Mouse (Mus musculus): ENCODE measurements around the gene Daw1. TPM values are rescaled to one million over a fixed set of nuclear protein-coding genes. Genes with fewer than 3 reads are reported as not detected.

The Daw1 gene
- polyA plus RNA-seq, 1 experiment from 2014 or later: 0.11 TPM

DNA sequence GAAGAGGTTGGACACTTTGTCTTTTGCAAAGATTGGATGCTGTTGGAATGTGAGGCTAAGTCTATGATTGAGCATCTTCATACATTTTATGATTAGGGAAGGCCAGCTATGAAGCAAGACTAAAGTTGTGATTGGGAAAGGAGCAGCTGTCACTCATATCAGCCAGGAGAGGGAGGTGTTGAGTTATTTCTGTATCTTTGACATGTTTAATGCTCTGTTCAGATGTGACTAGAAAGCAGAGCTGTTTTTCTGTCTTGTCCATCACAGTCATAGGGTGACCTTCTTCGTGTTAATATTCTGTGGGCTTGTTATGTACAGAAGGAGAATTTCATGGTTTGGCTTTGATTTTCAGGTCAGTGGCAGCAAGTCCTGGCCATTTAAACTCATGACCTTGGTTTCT is 63.5 kb downstream of the Daw1 start:
- no peak overlapping the region for H3K9ac ChIP-seq (ENCODE audit: low read length)
- 85% methylated on average over 1 of the region's 1 CpGs for WGBS
- H3K27ac ChIP-seq (replicated peaks; ENCODE audit: low read depth, low read length): no peak overlapping the region
- no peak overlapping the region for H3K4me2 ChIP-seq (ENCODE audit: low read depth, severe bottlenecking)
- no peaks in the 10 kb centered on the region for H3K27me3 ChIP-seq (ENCODE audit: control insufficient read depth, insufficient read depth, low read length)
- DNase-seq (ENCODE audit: low spot score) (no peak), ATAC-seq (ENCODE audit: insufficient number of reproducible peaks, low FRiP score, low TSS enrichment, low read depth) (no peak)
- H3K4me3 ChIP-seq (ENCODE audit: low read depth, low read length): no peak overlapping the region
- H3K9me3 ChIP-seq (ENCODE audit: control insufficient read depth, low read length): no peaks in the 10 kb centered on the region
- no peaks in the 10 kb centered on the region for H3K4me1 ChIP-seq (ENCODE audit: control insufficient read depth, insufficient read depth, low read length)
- H3K36me3 ChIP-seq (ENCODE audit: control insufficient read depth, insufficient read depth, low read length): no peaks in the 10 kb centered on the region

DNA sequence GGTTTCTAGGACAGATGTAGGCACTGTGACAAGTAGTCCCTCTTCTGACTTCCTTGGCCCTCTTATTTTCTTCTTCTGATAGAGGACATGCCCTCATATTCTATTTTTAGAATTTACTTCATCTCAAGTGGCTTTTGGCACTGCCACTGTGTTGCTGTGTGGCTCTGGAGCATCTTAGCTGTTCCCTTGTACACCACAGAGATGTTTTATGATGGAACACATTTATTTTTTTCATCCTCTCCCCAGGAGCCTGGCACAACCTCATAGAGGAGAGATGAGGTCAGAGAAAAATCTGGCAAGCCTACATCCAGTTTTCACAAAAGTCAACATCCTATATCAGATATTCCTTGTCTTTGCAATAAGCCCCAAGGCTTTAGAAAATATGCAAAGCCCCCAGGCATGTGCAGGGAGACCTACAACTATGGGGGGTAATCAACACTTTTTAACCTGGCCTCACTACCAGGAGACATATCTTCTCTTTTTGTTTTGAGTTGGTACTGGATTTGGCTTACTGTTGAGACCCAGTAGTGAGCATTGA is 64.9 kb downstream of the Daw1 start:
- no peaks in the 10 kb centered on the region for H3K4me1 ChIP-seq (ENCODE audit: control insufficient read depth, insufficient read depth, low read length)
- H3K9ac ChIP-seq (ENCODE audit: low read length): no peak overlapping the region
- no peaks in the 10 kb centered on the region for H3K36me3 ChIP-seq (ENCODE audit: control insufficient read depth, insufficient read depth, low read length)
- DNase-seq (ENCODE audit: low spot score): no peak
- no peaks in the 10 kb centered on the region for H3K9me3 ChIP-seq (ENCODE audit: control insufficient read depth, low read length)
- H3K4me2 ChIP-seq (ENCODE audit: low read depth, severe bottlenecking): no peak overlapping the region
- no peak for ATAC-seq (ENCODE audit: insufficient number of reproducible peaks, low FRiP score, low TSS enrichment, low read depth)
- no peak overlapping the region for H3K4me3 ChIP-seq (ENCODE audit: low read depth, low read length)
- no peaks in the 10 kb centered on the region for H3K27me3 ChIP-seq (ENCODE audit: control insufficient read depth, insufficient read depth, low read length)
- no peak overlapping the region for H3K27ac ChIP-seq (replicated peaks; ENCODE audit: low read depth, low read length)

DNA sequence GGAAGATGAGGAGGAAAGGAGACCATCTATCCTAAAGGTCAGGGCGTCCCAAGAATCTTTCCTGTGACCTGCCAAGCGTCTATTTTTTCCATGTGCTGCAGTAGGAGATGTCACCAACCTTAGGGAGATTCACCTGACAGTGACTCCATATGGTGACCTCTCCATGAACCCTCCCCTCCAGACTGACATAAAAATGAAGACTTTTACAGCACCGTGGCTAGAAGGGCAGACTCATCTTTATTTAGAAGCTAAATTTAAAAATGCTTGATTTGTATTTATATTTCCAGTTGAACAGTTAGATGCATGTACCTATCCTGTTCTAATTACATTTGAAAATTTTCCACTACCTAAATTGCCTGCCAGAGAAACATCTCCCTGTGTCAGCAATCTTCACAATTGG is 68.4 kb downstream of the Daw1 start:
- Histone ChIP-seq H3K9ac (ENCODE audit: low read length) (no peak overlapping the region), H3K4me1 (ENCODE audit: control insufficient read depth, insufficient read depth, low read length) (no peaks in the 10 kb centered on the region), H3K36me3 (ENCODE audit: control insufficient read depth, insufficient read depth, low read length) (no peaks in the 10 kb centered on the region), H3K4me2 (ENCODE audit: low read depth, severe bottlenecking) (no peak overlapping the region), H3K27me3 (ENCODE audit: control insufficient read depth, insufficient read depth, low read length) (no peaks in the 10 kb centered on the region), H3K9me3 (ENCODE audit: control insufficient read depth, low read length) (no peaks in the 10 kb centered on the region), H3K27ac (replicated peaks; ENCODE audit: low read depth, low read length) (no peak overlapping the region), H3K4me3 (ENCODE audit: low read depth, low read length) (no peak overlapping the region)
- ATAC-seq (ENCODE audit: insufficient number of reproducible peaks, low FRiP score, low TSS enrichment, low read depth): no peak
- 80% methylated on average over 3 of the region's 3 CpGs for WGBS
- DNase-seq (ENCODE audit: low spot score): no peak

DNA sequence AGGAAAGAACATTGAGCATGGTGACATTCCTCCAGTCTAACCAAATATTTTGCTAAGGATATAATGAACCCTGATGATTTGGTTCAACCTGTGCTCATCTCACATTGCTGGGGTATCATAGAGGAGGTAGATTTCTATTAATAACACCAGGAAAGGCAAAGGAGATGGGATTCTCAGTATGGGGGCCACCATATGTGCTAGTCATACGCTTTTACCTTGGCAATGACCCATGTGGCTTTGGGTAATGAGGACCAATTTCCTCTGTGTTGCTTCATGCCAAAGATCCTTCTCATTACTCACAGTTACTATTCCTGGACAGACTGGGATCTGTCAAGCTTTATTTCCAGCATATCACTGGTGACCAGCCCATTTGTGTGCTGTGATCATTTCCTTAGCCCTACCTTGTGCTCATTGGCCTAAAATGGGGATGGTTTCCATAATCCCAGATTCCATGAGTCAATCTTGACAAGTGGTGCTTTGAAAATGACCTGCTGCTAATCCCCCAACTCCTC is 88.7 kb downstream of the Daw1 start:
- no peaks in the 10 kb centered on the region for H3K9me3 ChIP-seq (ENCODE audit: control insufficient read depth, low read length)
- H3K4me1 ChIP-seq (ENCODE audit: control insufficient read depth, insufficient read depth, low read length): no peaks in the 10 kb centered on the region
- H3K4me2 ChIP-seq (ENCODE audit: low read depth, severe bottlenecking): no peak overlapping the region
- DNase-seq (ENCODE audit: low spot score) (no peak), ATAC-seq (ENCODE audit: insufficient number of reproducible peaks, low FRiP score, low TSS enrichment, low read depth) (no peak)
- no peak overlapping the region for H3K27ac ChIP-seq (replicated peaks; ENCODE audit: low read depth, low read length)
- H3K9ac ChIP-seq (ENCODE audit: low read length): no peak overlapping the region
- 81% methylated on average over 1 of the region's 1 CpGs for WGBS
- no peaks in the 10 kb centered on the region for H3K27me3 ChIP-seq (ENCODE audit: control insufficient read depth, insufficient read depth, low read length)
- no peaks in the 10 kb centered on the region for H3K36me3 ChIP-seq (ENCODE audit: control insufficient read depth, insufficient read depth, low read length)
- H3K4me3 ChIP-seq (ENCODE audit: low read depth, low read length): no peak overlapping the region

DNA sequence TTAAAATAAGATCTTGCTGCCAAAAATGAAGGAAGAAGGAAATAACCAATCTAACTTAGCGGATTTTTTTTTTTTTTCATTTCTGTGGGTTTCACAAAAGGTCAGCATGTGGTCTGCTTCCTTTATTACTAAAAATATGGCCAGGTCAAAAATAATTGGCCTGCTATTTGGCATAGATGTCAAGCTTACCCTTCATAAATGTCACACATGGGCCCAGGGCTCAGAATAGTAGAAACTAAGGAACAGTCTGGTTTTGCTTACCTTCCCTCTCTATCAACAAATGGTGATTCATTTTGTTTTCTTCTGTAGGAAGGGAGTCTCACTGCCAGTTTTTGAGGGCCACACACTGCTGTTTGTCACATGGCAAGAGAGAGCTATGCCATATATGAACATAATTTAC is 92.2 kb downstream of the Daw1 start:
- no peaks in the 10 kb centered on the region for H3K4me1 ChIP-seq (ENCODE audit: control insufficient read depth, insufficient read depth, low read length)
- 76% methylated on average over 1 of the region's 1 CpGs for WGBS
- H3K9ac ChIP-seq (ENCODE audit: low read length): no peak overlapping the region
- H3K9me3 ChIP-seq (ENCODE audit: control insufficient read depth, low read length): no peaks in the 10 kb centered on the region
- no peak overlapping the region for H3K4me2 ChIP-seq (ENCODE audit: low read depth, severe bottlenecking)
- ATAC-seq (ENCODE audit: insufficient number of reproducible peaks, low FRiP score, low TSS enrichment, low read depth): no peak
- no peak overlapping the region for H3K4me3 ChIP-seq (ENCODE audit: low read depth, low read length)
- H3K27me3 ChIP-seq (ENCODE audit: control insufficient read depth, insufficient read depth, low read length): no peaks in the 10 kb centered on the region
- no peak overlapping the region for H3K27ac ChIP-seq (replicated peaks; ENCODE audit: low read depth, low read length)
- DNase-seq (ENCODE audit: low spot score): no peak
- H3K36me3 ChIP-seq (ENCODE audit: control insufficient read depth, insufficient read depth, low read length): no peaks in the 10 kb centered on the region

Other genes starting within 250 kb of the Daw1 start
- gene A030005L19Rik, start 246.4 kb upstream of the Daw1 start, polyA plus RNA-seq (2014; fragmentation: Nextera tagmentation; extraction: Ambion mirVana): 0.33 TPM in 1 of 2 replicates, not detected in the other
- not detected in 2 replicates for gene A030014E15Rik, start 234.8 kb upstream of the Daw1 start, polyA plus RNA-seq (2014; fragmentation: Nextera tagmentation; extraction: Ambion mirVana)
- gene Gm6217, start 228.4 kb upstream of the Daw1 start, polyA plus RNA-seq (2014; fragmentation: Nextera tagmentation; extraction: Ambion mirVana): not detected in 2 replicates
- not detected in 2 replicates for gene A030003K21Rik, start 216.4 kb upstream of the Daw1 start, polyA plus RNA-seq (2014; fragmentation: Nextera tagmentation; extraction: Ambion mirVana)
- gene Gm7544, start 203.7 kb upstream of the Daw1 start, polyA plus RNA-seq (2014; fragmentation: Nextera tagmentation; extraction: Ambion mirVana): not detected in 2 replicates
- gene Gm47955, start 199.5 kb upstream of the Daw1 start, polyA plus RNA-seq (2014; fragmentation: Nextera tagmentation; extraction: Ambion mirVana): not detected in 2 replicates
- not detected in 2 replicates for gene Gm47959, start 159.2 kb upstream of the Daw1 start, polyA plus RNA-seq (2014; fragmentation: Nextera tagmentation; extraction: Ambion mirVana)
- 0.83 and 1.6 TPM in 2 replicates for gene Slc19a3, start 121.3 kb upstream of the Daw1 start, polyA plus RNA-seq (2014; fragmentation: Nextera tagmentation; extraction: Ambion mirVana)
- gene Krtap28-10, start 117.3 kb upstream of the Daw1 start, polyA plus RNA-seq (2014; fragmentation: Nextera tagmentation; extraction: Ambion mirVana): not detected in 2 replicates
- not detected in 2 replicates for gene Gm47969, start 114.8 kb upstream of the Daw1 start, polyA plus RNA-seq (2014; fragmentation: Nextera tagmentation; extraction: Ambion mirVana)
- not detected in 2 replicates for gene A030005K14Rik, start 100.4 kb upstream of the Daw1 start, polyA plus RNA-seq (2014; fragmentation: Nextera tagmentation; extraction: Ambion mirVana)
- gene Krtap28-13, start 98.8 kb upstream of the Daw1 start, polyA plus RNA-seq (2014; fragmentation: Nextera tagmentation; extraction: Ambion mirVana): not detected in 2 replicates
- not detected in 2 replicates for gene Ccl20, start 43.0 kb upstream of the Daw1 start, polyA plus RNA-seq (2014; fragmentation: Nextera tagmentation; extraction: Ambion mirVana)
- 0.09 and 0.23 TPM in 2 replicates for gene Sphkap, start 248.4 kb downstream of the Daw1 start, polyA plus RNA-seq (2014; fragmentation: Nextera tagmentation; extraction: Ambion mirVana)